ENCODE assay signal across 18 mouse cellular contexts in the genomic region with DNA sequence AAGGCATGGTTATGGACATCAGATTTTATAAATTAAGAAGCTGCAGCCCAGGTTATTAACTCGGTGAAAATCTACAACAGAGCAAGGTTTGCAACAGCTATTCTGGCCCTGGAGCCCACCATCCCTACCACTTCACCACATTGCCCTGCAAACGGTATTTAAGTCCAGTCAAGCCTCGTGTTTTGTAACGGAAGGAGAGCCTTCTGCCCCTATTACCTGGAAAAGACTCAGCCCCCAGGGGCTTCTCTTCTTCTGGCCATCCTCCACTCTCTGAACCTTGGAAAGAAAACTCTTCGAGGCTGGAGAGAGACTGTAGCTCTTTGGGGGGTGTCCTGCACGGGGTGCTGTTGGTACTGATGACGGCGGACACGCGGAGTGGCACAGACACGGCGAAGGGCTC.
"Had no signal": no experiment of that assay in that cellular context is flagged by ENCODE, and none has a peak within 500 bp of the region (broad histone marks: within the 10 kb centered on the region; RNA-seq: fewer than 3 reads in every experiment).

No protein-coding gene starts in this region.

- DNase-seq: lung, adult 18-20 months; lung, embryonic 14.5 days; lung, postnatal 10 days; lung, postnatal 4 days; retina, postnatal 1 day; right cerebral cortex, adult 18-20 months; right cerebral cortex, postnatal 25 days; thymus, adult 2 months; thymus, postnatal 25 days; thymus, postnatal 4 days had no signal

- ATAC-seq: midbrain, embryonic 13.5 days; midbrain, embryonic 15.5 days had no signal

- H3K27ac ChIP-seq: midbrain, embryonic 10.5 days; midbrain, embryonic 13.5 days; midbrain, embryonic 15.5 days; neural tube, embryonic 13.5 days; neural tube, embryonic 15.5 days; stomach, embryonic 15.5 days; stomach, postnatal 0 days had no signal

- H3K4me1 ChIP-seq: midbrain, embryonic 10.5 days; midbrain, embryonic 13.5 days; midbrain, embryonic 15.5 days; neural tube, embryonic 15.5 days; stomach, embryonic 15.5 days had no signal

- H3K4me2 ChIP-seq: lung, embryonic 14.5 days; midbrain, embryonic 13.5 days; midbrain, embryonic 15.5 days; neural tube, embryonic 13.5 days; neural tube, embryonic 15.5 days; stomach, embryonic 15.5 days had no signal

- H3K9ac ChIP-seq: lung, embryonic 14.5 days; midbrain, embryonic 13.5 days; midbrain, embryonic 15.5 days; neural tube, embryonic 13.5 days; neural tube, embryonic 15.5 days; stomach, embryonic 15.5 days had no signal

- H3K4me3 ChIP-seq: midbrain, embryonic 10.5 days; midbrain, embryonic 13.5 days; midbrain, embryonic 15.5 days; myocyte; neural tube, embryonic 13.5 days; neural tube, embryonic 15.5 days; stomach, embryonic 15.5 days had no signal

- H3K27me3 ChIP-seq: midbrain, embryonic 13.5 days; midbrain, embryonic 15.5 days; neural tube, embryonic 13.5 days; neural tube, embryonic 15.5 days; stomach, embryonic 15.5 days had no signal

- H3K9me3 ChIP-seq: midbrain, embryonic 13.5 days; midbrain, embryonic 15.5 days; neural tube, embryonic 15.5 days; stomach, embryonic 15.5 days had no signal

- H3K36me3 ChIP-seq: midbrain, embryonic 15.5 days had no signal
